Mouse (Mus musculus) lung, postnatal 0 days (tissue): ENCODE results near the gene Gm20388. TPM values are rescaled to one million over a fixed set of nuclear protein-coding genes. Genes with fewer than 3 reads are reported as not detected.

ENCODE experiments used
- ATAC-seq: fragments of 200-750 bp; cut with Nextera tagmentation; 2 replicates; pipeline ENCODE4 v1.8.0; 2017; ENCODE audit warnings: moderate library complexity
- DNase-seq: peaks from one replicate; pipeline ENCODE4 v3.0.0-alpha.2; 2016; ENCODE audit warnings: low spot score
- H3K27ac ChIP-seq: fragments of 300-500 bp; sonication (generic); 2 replicates; pipeline ENCODE4 v1.5.1; 2014; ENCODE audit warnings: antibody characterized with exemption, mild to moderate bottlenecking, low read length, mixed read lengths
- H3K27me3 ChIP-seq: fragments of 300-500 bp; sonication (generic); replicated peaks from 2 replicates; pipeline ENCODE4 v1.6.1; 2014; ENCODE audit warnings: low read length, mixed read lengths; ENCODE audit not compliant: insufficient read depth
- H3K36me3 ChIP-seq: fragments of 300-500 bp; sonication (generic); 2 replicates; pipeline ENCODE4 v1.6.1; 2014; ENCODE audit warnings: low read length, mixed read lengths; ENCODE audit not compliant: insufficient read depth
- H3K4me1 ChIP-seq: fragments of 300-500 bp; sonication (generic); 2 replicates; pipeline ENCODE4 v1.6.1; 2014; ENCODE audit warnings: antibody characterized with exemption, low read depth, low read length, mixed read lengths; ENCODE audit not compliant: insufficient read depth
- H3K4me2 ChIP-seq: fragments of 300-500 bp; sonication (generic); replicated peaks from 2 replicates; pipeline ENCODE4 v1.6.1; 2014; ENCODE audit warnings: low read depth, mild to moderate bottlenecking, low read length, moderate library complexity, mixed read lengths
- H3K4me3 ChIP-seq: fragments of 300-500 bp; sonication (generic); 2 replicates; pipeline ENCODE4 v1.5.1; 2014; ENCODE audit warnings: low read depth, low read length
- H3K9ac ChIP-seq: fragments of 300-500 bp; sonication (generic); replicated peaks from 2 replicates; pipeline ENCODE4 v1.6.1; 2014; ENCODE audit warnings: low read depth, mild to moderate bottlenecking
- H3K9me3 ChIP-seq: fragments of 300-500 bp; sonication (generic); 2 replicates; pipeline ENCODE4 v1.6.1; 2016; ENCODE audit warnings: low read length, mixed read lengths
- CTCF ChIP-seq: IDR thresholded peaks from 2 replicates; pipeline ENCODE4 v1.5.1; 2016; ENCODE audit warnings: antibody characterized with exemption, mild to moderate bottlenecking
- EP300 ChIP-seq: IDR thresholded peaks from 2 replicates; pipeline ENCODE4 v1.6.1; 2016; ENCODE audit warnings: antibody characterized with exemption, mild to moderate bottlenecking, control low read depth
- WGBS: fragments of 180-500 bp; shearing (Covaris S2); extraction: QIAGEN DNeasy Blood & Tissue Kit; methylation state at CpG from one replicate; pipeline ENCODE4 v1.1.7; 2014; 5-methylcytosine and 5-hydroxymethylcytosine counted together
- polyA plus RNA-seq: library from polyadenylated mRNA; unstranded; fragments of >200 nt; fragmentation: Nextera tagmentation; extraction: Ambion mirVana; gene quantifications from 2 replicates; pipeline ENCODE4 v1.2.1, GENCODE M21; 2015

Gene Gm20388
- polyA plus RNA-seq, 1 experiment from 2014 or later, result not detected

DNA sequence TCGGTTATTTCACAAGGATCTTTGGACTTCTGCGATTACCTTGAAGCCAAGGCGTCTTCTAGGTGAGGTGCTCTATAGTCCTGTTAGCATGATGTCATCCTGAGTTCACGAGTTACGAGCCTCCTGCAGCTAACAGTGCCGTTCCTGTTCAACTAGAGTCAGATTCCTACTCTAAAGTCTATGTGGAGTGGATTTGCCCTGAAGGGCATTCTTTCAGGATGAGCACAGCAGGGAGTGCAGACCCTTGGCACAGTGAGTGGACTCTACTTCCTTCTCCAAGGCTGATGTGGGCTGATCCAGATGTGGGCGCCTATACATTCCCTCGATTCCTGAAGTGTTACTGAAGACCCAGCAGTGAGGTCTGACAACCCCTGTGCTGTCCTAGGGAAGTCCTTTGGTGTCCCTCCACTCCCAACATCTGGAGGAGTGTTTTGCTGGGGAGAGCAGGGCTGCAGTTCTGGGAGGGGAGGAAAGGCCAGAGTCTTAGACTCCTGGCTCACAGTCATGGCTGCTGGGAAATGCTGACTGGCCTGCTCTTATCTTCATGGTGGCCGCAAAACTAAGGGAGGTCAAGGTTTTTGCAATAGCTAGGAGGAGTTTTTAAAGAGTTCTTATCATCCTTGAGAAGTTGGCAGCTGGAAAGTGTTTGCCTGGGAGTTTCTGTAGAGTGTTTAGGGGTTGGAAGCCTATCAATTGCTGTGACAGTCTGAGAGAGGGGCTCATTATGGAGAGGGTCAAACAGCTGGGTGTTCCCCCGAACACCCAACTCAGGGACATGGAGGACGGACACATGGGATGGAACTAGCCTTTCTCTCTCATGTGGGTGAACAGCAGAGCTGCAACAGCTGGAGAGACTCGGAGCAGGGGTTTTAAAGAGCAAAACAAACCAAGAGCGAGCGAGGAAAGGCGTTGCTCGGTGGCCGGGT is 3737.9 kb downstream of the Gm20388 start:
- H3K4me2 ChIP-seq, result peak overlapping the region; percentile 27; the same call in 1 of the 2 replicates
- H3K27ac ChIP-seq, result peak overlapping the region; percentile 58
- peaks cover 3% of the 10 kb centered on the region; the same call in 1 of the 2 replicates for H3K4me1 ChIP-seq
- WGBS, result 30% methylated on average over 17 of the region's 17 CpGs
- ATAC-seq (peak; percentile 70), DNase-seq (peak; percentile 83)
- no peaks in the 10 kb centered on the region for H3K27me3 ChIP-seq
- no peak overlapping the region for H3K4me3 ChIP-seq
- no peak for TF ChIP-seq EP300
- TF ChIP-seq CTCF, result no peak
- H3K36me3 ChIP-seq, result no peaks in the 10 kb centered on the region
- H3K9ac ChIP-seq, result no peak overlapping the region
- H3K9me3 ChIP-seq, result no peaks in the 10 kb centered on the region

GRCm38 (mm10) chr8:123649483-123649882 is 3738.8 kb downstream of the Gm20388 start:
- no peak for TF ChIP-seq EP300
- H3K27me3 ChIP-seq, result no peaks in the 10 kb centered on the region
- WGBS, result 41% methylated on average over 12 of the region's 12 CpGs
- no peaks in the 10 kb centered on the region for H3K36me3 ChIP-seq
- no peak for ATAC-seq
- H3K9ac ChIP-seq, result no peak overlapping the region
- H3K27ac ChIP-seq, result peak overlapping the region; percentile 58; the same call in 1 of the 2 replicates
- peaks cover 3% of the 10 kb centered on the region; the same call in 1 of the 2 replicates for H3K4me1 ChIP-seq
- H3K4me2 ChIP-seq, result no peak overlapping the region
- DNase-seq, result peak; percentile 61
- no peaks in the 10 kb centered on the region for H3K9me3 ChIP-seq
- H3K4me3 ChIP-seq, result no peak overlapping the region

DNA sequence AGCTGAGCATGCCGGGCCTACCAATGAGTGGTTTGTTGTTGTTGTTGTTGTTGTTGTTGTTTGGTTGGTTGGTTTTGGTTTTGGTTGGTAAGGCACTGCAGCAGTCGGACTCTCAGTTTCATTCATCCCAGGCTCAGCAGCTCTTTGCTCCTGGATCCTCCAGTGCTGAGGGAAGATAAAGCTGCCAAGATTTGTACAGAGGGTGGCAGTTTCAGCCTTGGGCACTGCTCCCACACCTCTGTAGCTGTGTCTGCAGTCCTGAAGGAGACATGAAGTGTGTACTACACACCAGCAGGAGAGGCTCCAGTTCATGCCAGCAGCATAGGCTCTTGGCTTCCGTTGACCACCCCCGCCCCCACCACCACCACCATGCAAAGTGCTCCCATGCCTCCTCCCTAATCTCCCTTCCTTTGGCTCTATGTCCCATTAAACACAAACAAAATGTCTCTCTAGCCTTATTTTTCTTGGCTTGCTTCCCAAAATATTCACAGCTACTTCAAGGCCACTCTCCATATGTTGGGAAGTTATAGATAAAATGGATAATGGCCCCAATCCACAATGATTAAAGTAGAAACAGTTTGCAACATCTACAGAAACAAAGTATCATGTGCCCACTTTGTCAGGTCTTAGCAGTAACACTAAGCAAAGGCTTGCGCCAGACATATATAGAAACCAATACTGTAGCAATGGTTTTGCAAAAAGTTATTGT is 3740.9 kb downstream of the Gm20388 start:
- Histone ChIP-seq H3K27me3 (no peaks in the 10 kb centered on the region), H3K4me1 (peaks cover 3% of the 10 kb centered on the region; the same call in 1 of the 2 replicates), H3K9me3 (no peaks in the 10 kb centered on the region), H3K4me3 (no peak overlapping the region), H3K27ac (no peak overlapping the region), H3K4me2 (no peak overlapping the region), H3K9ac (no peak overlapping the region), H3K36me3 (no peaks in the 10 kb centered on the region)
- 40% methylated on average over 5 of the region's 5 CpGs for WGBS
- DNase-seq, result peak; percentile 42
- ATAC-seq, result no peak
- TF ChIP-seq EP300 (no peak), CTCF (peak; percentile 17; the same call in 1 of the 2 replicates)

DNA sequence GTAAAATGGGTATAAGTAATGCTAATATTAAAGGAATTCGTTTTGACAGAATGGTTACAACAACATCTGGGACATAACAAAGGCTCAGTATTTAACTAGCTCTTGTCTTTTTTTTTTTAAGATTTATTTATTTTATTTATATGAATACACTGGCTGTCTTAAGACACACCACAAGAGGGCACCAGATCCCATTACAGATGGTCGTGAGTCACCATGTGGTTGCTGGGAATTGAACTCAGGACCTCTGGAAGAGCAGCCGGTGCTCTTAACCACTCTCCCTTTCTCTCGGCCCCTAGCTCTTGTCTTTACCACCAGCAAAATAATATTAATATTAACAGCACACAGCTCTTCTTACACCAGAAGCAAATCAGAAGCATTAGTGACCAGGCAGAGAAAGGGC is 3742.0 kb downstream of the Gm20388 start:
- Histone ChIP-seq H3K4me1 (peaks cover 3% of the 10 kb centered on the region; the same call in 1 of the 2 replicates), H3K4me2 (no peak overlapping the region), H3K4me3 (no peak overlapping the region), H3K9ac (no peak overlapping the region), H3K27me3 (no peaks in the 10 kb centered on the region), H3K27ac (no peak overlapping the region), H3K36me3 (no peaks in the 10 kb centered on the region), H3K9me3 (no peaks in the 10 kb centered on the region)
- DNase-seq, result no peak
- no peak for ATAC-seq
- WGBS, result 58% methylated on average over 4 of the region's 4 CpGs
- peak; percentile 41 for TF ChIP-seq CTCF
- TF ChIP-seq EP300, result no peak

GRCm38 (mm10) chr8:123653308-123653993 is 3742.8 kb downstream of the Gm20388 start, which contains the start of gene Rhou:
Rhou (plus strand) TSS chr8:123653929.
- Histone ChIP-seq H3K4me3 (peak within 1 kb of the TSS; percentile 74), H3K9ac (peak within 1 kb of the TSS; percentile 80), H3K9me3 (no peaks in the 10 kb centered on the region), H3K36me3 (no peaks in the 10 kb centered on the region), H3K4me1 (peaks cover 3% of the 10 kb centered on the region; the same call in 1 of the 2 replicates), H3K27ac (peak within 1 kb of the TSS; percentile 90), H3K4me2 (peak within 1 kb of the TSS; percentile 87), H3K27me3 (no peaks in the 10 kb centered on the region)
- TF ChIP-seq CTCF (peak; percentile 78), EP300 (no peak)
- WGBS, result 1% methylated on average over 42 of the region's 58 CpGs
- peak; percentile 80 for ATAC-seq
- DNase-seq, result peak; percentile 95
